Mouse (Mus musculus) regulatory T cell (primary cell): ENCODE measurements around the gene Mctp1.
"Not testable (repeated sequence)": the region's sequence is repeated elsewhere in the genome, so short reads cannot be mapped to it uniquely, and the experiment has no call there.

Source experiments
- in situ Hi-C: fragments of 300-600 bp; cut with MboI, MseI; formaldehyde crosslinking; loops from one replicate; pipeline ENCODE4 v1.15.1; 2025; ENCODE audit warnings: high pct_unique_total_duplicates

Mctp1 gene

GRCm38 (mm10) chr13:76927875-76928440 is 543.6 kb downstream of the Mctp1 start:
- in situ Hi-C loops = no loop called here

GRCm38 (mm10) chr13:76929152-76929551 is 544.8 kb downstream of the Mctp1 start:
- in situ Hi-C loops = no loop called here

- in situ Hi-C loops = no loop called here
These were observed 548.6 kb downstream of the Mctp1 start for GRCm38 (mm10) chr13:76932933-76933332.

GRCm38 (mm10) chr13:76949234-76949633 is 564.9 kb downstream of the Mctp1 start:
- in situ Hi-C loops = no loop called here

DNA sequence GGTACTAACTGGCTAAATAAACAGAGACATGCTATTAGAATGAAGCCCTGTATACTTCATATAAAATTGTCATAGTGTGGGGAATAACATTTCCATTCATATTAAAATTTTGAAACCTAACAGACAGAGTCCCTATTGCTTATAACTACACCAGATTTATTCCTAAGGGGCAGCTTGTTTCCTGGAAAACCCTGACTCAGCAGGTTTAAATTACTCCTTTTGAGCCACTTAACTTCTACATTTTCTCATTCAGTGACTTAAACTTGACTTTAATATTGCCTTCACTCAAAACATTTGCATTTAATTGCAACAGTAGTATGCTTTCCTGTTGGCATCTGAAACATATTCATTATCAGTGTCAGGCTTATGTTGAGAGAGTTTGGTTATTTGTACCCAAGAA is 583.3 kb downstream of the Mctp1 start:
- in situ Hi-C loops = loop anchor here (10.0 kb wide), 1 partner anchor 1217 kb away; no protein-coding TSS in a partner anchor

- in situ Hi-C loops = loop anchor here (10.0 kb wide), 1 partner anchor 1215 kb away; no protein-coding TSS in a partner anchor
These were observed 585.1 kb downstream of the Mctp1 start for GRCm38 (mm10) chr13:76969386-76969785.

DNA sequence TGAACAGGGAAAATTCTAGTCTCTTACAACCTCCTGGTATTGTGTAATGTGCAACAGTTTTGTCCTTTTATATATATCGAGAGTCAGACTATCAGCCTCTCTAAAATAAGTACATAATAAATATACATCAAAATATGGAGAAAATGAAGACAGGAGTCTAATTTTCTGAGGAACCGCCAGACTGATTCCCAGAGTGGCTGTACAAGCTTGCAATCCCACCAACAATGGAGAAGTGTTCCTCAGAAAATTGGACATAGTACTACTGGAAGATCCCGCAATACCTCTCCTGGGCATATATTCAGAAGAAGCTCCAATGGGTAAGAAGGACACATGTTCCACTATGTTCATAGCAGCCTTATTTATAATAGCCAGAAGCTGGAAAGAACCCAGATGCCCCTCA is 586.7 kb downstream of the Mctp1 start:
- in situ Hi-C loops = not testable (repeated sequence)

DNA sequence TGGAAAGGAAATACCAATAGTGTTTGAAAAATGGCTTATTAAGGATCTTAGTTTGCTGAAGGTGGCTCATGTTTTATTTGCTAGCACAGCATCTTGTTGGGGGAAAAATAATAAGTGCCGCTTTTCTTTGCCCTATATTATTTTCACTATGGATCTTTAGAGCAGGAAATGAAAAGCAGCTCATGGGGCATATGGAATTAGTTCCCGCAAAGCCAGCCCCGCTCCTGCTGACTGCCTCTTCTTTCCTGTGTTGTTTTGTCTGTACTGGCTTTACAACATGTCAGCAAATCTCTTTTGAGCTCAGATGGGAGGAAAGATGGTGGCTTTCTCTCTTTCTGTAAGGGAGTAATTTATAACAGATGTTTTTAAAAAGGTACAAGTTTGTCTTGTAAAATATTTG is 618.3 kb downstream of the Mctp1 start:
- in situ Hi-C loops = no loop called here

DNA sequence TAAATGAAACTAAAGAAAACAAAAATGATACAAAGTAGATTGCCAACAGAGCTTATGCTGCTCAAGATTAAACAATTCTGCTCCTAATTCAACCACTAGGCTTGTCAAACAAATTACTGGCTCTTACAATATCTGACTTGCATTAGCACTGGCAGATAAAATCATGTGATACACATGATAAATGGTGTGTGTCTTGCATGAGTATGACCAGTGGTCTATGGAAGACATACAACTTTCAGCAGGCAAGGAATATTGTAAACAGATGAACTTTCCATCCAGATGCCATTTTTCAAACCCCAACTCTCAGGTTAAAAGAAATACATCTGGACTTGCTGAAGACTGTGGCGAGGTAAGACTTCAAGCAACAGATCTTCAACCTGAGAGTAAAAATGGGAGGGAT is 619.3 kb downstream of the Mctp1 start:
- in situ Hi-C loops = no loop called here

DNA sequence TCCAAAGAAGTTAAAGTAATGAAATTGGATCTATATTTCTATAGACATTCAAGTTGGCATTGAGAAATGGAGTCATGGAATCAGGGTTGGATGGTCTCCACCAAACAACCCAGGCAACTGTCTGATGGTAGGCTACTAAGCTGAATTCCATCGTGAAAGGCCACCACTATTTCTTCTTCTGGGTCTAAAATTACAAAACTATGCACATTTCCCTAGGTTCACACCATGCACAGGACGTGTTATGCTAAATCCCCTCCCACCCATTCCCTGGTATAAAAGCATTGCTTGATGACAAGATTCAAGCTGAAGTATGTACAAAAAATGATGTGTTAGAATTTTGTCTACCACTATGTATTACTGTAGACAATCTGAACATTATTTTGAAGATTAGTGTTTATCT is 634.5 kb downstream of the Mctp1 start:
- in situ Hi-C loops = no loop called here

DNA sequence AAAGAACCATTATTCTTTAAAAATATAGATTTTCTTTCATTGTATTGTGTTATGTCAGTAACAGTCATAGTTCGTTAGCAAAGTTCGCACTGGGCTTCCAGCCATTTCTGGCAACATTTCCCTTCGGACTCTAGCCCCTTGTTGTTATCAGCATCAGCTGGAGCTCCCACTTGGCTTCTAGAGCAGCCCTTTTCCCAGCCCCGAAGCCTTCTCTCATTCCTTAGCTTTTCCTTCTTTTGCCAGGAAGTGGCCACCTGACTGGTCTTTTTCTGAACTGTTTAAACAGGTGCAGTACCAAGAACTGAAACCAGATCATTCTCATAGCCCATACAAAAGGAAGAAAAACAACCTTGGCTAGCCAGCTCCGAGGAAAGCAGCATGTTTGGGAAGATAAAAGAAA is 645.3 kb downstream of the Mctp1 start:
- in situ Hi-C loops = loop anchor here (10.0 kb wide), 1 partner anchor 365 kb away; no protein-coding TSS in a partner anchor

GRCm38 (mm10) chr13:77043375-77043774 is 659.0 kb downstream of the Mctp1 start:
- in situ Hi-C loops = loop anchor here (10.0 kb wide), 1 partner anchor 1131 kb away; no protein-coding TSS in a partner anchor

DNA sequence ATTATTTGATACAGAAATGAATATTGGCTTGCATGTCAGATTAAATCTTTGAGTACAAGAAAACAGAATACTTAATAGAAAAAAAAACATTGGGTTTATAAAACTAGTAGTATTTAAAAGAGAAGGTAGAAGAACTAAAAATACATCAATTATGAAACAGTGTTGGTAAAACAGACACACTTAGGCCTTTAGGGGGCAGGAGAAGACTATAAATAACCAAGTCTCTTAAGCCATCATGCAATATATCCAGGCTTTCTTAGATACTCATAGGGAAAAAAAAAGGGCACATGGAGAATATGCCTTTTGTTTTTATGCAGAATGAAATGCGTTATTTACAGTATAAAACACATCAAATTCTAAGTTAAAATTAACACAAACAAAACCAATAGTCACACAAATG is 661.0 kb downstream of the Mctp1 start:
- in situ Hi-C loops = loop anchor here (10.0 kb wide), 1 partner anchor 1129 kb away; no protein-coding TSS in a partner anchor

- in situ Hi-C loops = loop anchor here (10.0 kb wide), 1 partner anchor 1128 kb away; no protein-coding TSS in a partner anchor
These were observed 662.1 kb downstream of the Mctp1 start for GRCm38 (mm10) chr13:77046416-77046815.

- in situ Hi-C loops = loop anchor here (10.0 kb wide), 1 partner anchor 1127 kb away; no protein-coding TSS in a partner anchor
These were observed 663.0 kb downstream of the Mctp1 start for GRCm38 (mm10) chr13:77047179-77047931.

- in situ Hi-C loops = loop anchor here (10.0 kb wide), 1 partner anchor 1126 kb away; no protein-coding TSS in a partner anchor
These were observed 664.1 kb downstream of the Mctp1 start for GRCm38 (mm10) chr13:77048461-77048860.

- in situ Hi-C loops = loop anchor here (10.0 kb wide), 2 partner anchors 925 to 1125 kb away; no protein-coding TSS in a partner anchor
These were observed 665.4 kb downstream of the Mctp1 start for GRCm38 (mm10) chr13:77049736-77050135.

- in situ Hi-C loops = no loop called here
These were observed 678.9 kb downstream of the Mctp1 start for GRCm38 (mm10) chr13:77063221-77063620.

- in situ Hi-C loops = no loop called here
These were observed 684.5 kb downstream of the Mctp1 start for GRCm38 (mm10) chr13:77068847-77069246.

GRCm38 (mm10) chr13:77072030-77072429 is 687.7 kb downstream of the Mctp1 start:
- in situ Hi-C loops = no loop called here
